Mouse (Mus musculus) brain, embryonic 14.5 days (tissue): ENCODE data around the gene Serp1.

Experiments
- CTCF ChIP-seq: fragments of 200-500 bp; IDR thresholded peaks from 2 replicates; pipeline ENCODE4 v1.5.1; 2012; ENCODE audit warnings: inconsistent platforms, mild to moderate bottlenecking, moderate library complexity, borderline replicate concordance; ENCODE audit not compliant: insufficient read depth, insufficient read length; ENCODE audit errors: extremely low read depth
- POLR2A ChIP-seq: fragments of 200-500 bp; IDR thresholded peaks from 2 replicates; pipeline ENCODE4 v1.6.1; 2012; ENCODE audit warnings: mild to moderate bottlenecking, inconsistent platforms, borderline replicate concordance; ENCODE audit not compliant: poor library complexity, insufficient read depth, insufficient read length, severe bottlenecking; ENCODE audit errors: extremely low read depth

DNA sequence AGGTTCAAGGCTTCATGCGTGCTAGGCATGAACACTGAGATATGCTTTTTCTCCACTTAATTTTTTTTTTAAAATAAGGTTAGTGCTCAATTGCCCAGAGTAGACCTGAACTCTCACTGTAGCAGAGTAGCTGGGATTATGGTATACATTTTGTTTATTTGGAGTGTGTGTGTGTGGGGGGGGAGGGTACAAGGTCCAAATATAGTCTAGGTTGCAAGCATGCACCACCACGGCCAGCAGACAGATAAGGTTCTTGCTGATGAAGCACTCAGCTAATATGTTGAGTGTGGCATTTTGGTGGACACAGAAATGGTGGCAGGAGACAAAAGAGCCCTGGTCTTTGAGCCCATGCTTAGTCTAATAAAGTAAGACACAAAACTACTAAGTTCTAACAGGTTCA lies 6.7 kb downstream of the Serp1 start:
- no peak for TF ChIP-seq POLR2A
- TF ChIP-seq CTCF, result no peak
